Mouse (Mus musculus): Measurements from ENCODE around the gene Lims1.

Lims1 gene

GRCm38 (mm10) chr10:58427930-58428329, 104.7 kb downstream of the Lims1 start:
- DNase-seq (ENCODE audit: extremely low read depth, low read depth, low spot score) = no peak

GRCm38 (mm10) chr10:58445850-58446249, 122.6 kb downstream of the Lims1 start:
- no peak for DNase-seq (ENCODE audit: extremely low read depth, low read depth, low spot score)

GRCm38 (mm10) chr10:58446384-58447279, 123.4 kb downstream of the Lims1 start, which contains the start of gene Ranbp2:
Gene Ranbp2, plus strand, starts transcription at chr10:58446920.
- DNase-seq (ENCODE audit: extremely low read depth, low read depth, low spot score) = peak; percentile 65

- DNase-seq (ENCODE audit: extremely low read depth, low read depth, low spot score) = no peak
Measured at GRCm38 (mm10) chr10:58447280-58447781, 124.1 kb downstream of the Lims1 start.

GRCm38 (mm10) chr10:58451575-58451974, 128.3 kb downstream of the Lims1 start:
- no peak for DNase-seq (ENCODE audit: extremely low read depth, low read depth, low spot score)

- no peak for DNase-seq (ENCODE audit: extremely low read depth, low read depth, low spot score)
Measured at GRCm38 (mm10) chr10:58452185-58452584, 128.9 kb downstream of the Lims1 start.

GRCm38 (mm10) chr10:58459896-58460295, 136.6 kb downstream of the Lims1 start:
- DNase-seq (ENCODE audit: extremely low read depth, low read depth, low spot score) = no peak

Data from fat pad, adult 2 months (tissue).